In the genomic region with DNA sequence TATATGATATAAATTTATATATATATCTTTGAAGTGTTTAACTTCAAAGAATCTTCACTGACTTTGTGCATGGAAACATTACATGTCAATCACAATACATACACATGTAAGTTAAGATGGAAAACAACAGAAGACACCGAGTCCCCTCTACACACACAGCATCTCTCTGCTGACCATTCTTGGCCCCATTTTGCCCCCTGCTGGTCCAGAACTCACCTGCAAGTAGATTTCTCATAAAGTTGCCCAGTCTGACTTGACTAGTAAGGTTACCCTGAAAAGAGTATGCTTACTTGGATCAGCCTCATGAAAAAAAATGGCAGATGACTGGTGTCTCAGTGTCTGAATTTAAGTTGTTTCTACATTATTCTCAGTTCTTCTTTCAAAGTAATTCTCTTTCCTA, we compare ENCODE assay signal across 20 mouse cellular contexts.
DNase-seq lines count a peak whose midpoint lies in the region; ATAC-seq and TF ChIP-seq lines count a peak whose summit lies in the region.
"Had no signal": no experiment of that assay in that cellular context is flagged by ENCODE, and none has a peak within 500 bp of the region (broad histone marks: within the 10 kb centered on the region; RNA-seq: fewer than 3 reads in every experiment).

No protein-coding gene starts in this region.

- H3K27ac ChIP-seq in thymus, adult 2 months (ENCODE audit: control insufficient read depth, insufficient read depth, low read length) = no peak overlapping the region
- no peak overlapping the region for H3K27ac ChIP-seq in forebrain, embryonic 11.5 days (ENCODE audit: low read depth, low read length)
- H3K27ac ChIP-seq: forebrain, embryonic 12.5 days; heart, embryonic 15.5 days; limb, embryonic 12.5 days; liver, embryonic 13.5 days; neural tube, embryonic 15.5 days had no signal

- 0 out of 2 replicates have a peak, but pooled peaks cover 2% of the 10 kb centered on the region for H3K4me1 ChIP-seq in thymus, adult 2 months (replicated peaks; ENCODE audit: control insufficient read depth, insufficient read depth, low read length)
- H3K4me1 ChIP-seq in forebrain, embryonic 11.5 days (replicated peaks; ENCODE audit: control insufficient read depth, insufficient read depth, low read length) = no peaks in the 10 kb centered on the region
- H3K4me1 ChIP-seq: forebrain, embryonic 12.5 days; heart, embryonic 15.5 days; limb, embryonic 12.5 days; liver, embryonic 13.5 days; neural tube, embryonic 15.5 days had no signal

- WGBS in thymus, adult 2 months = 64% methylated on average over 1 of the region's 1 CpGs
- whole genome bisulfite sequencing in forebrain, embryonic 11.5 days = 86% methylated on average over 1 of the region's 1 CpGs

- H3K4me3 ChIP-seq in thymus, adult 2 months (ENCODE audit: control insufficient read depth, insufficient read depth, low read length) = no peak overlapping the region
- H3K4me3 ChIP-seq in forebrain, embryonic 11.5 days (ENCODE audit: low read depth, low read length) = no peak overlapping the region
- H3K4me3 ChIP-seq: forebrain, embryonic 12.5 days; heart, embryonic 15.5 days; limb, embryonic 12.5 days; liver, embryonic 13.5 days; neural tube, embryonic 15.5 days had no signal

- no peaks in the 10 kb centered on the region for H3K36me3 ChIP-seq in thymus, adult 2 months (ENCODE audit: control insufficient read depth, insufficient read depth, low read length)
- H3K36me3 ChIP-seq in forebrain, embryonic 11.5 days (ENCODE audit: control insufficient read depth, insufficient read depth, low read length) = no peaks in the 10 kb centered on the region
- H3K36me3 ChIP-seq: forebrain, embryonic 12.5 days; heart, embryonic 15.5 days; limb, embryonic 12.5 days; liver, embryonic 13.5 days; neural tube, embryonic 15.5 days had no signal

- ATAC-seq in forebrain, embryonic 11.5 days (replicated peaks; ENCODE audit: low FRiP score) = no peak
- ATAC-seq: hindbrain, embryonic 16.5 days had no signal

- H3K9ac ChIP-seq in forebrain, embryonic 11.5 days (ENCODE audit: low read length) = no peak overlapping the region
- H3K9ac ChIP-seq: forebrain, embryonic 12.5 days; heart, embryonic 15.5 days; limb, embryonic 12.5 days; liver, embryonic 13.5 days; neural tube, embryonic 15.5 days had no signal

- DNase-seq in thymus, adult 2 months = peak; percentile 10
- DNase-seq in thymus, adult 18-20 months = no peak
- peak; percentile 8 for DNase-seq in T-cell, adult 2 months (ENCODE audit: low spot score)
- DNase-seq in naive thymus-derived CD4-positive, alpha-beta T cell, adult 2 months (ENCODE audit: low read depth) = peak; percentile 43
- DNase-seq in thymus, postnatal 4 days = peak; percentile 34
- DNase-seq in retina, embryonic 14.5 days (ENCODE audit: low spot score) = no peak
- no peak for DNase-seq in cerebellum, postnatal 25 days
- no peak for DNase-seq in forebrain, embryonic 11.5 days (ENCODE audit: low spot score)
- DNase-seq: adrenal gland, postnatal 10 days; cerebellum, postnatal 14 days; gastrocnemius, postnatal 25 days; kidney, adult 11 months; liver, embryonic 13.5 days; midbrain, embryonic 14.5 days; right cerebral cortex, postnatal 4 days had no signal

- TF ChIP-seq CTCF in thymus, adult 2 months (IDR thresholded peaks at IDR 0.05; ENCODE audit: borderline replicate concordance, control insufficient read depth, extremely low read depth, insufficient read depth, low read length, poor library complexity) = no peak

- no peak overlapping the region for H3K4me2 ChIP-seq in forebrain, embryonic 11.5 days (ENCODE audit: low read depth, low read length, severe bottlenecking)
- H3K4me2 ChIP-seq: forebrain, embryonic 12.5 days; heart, embryonic 15.5 days; limb, embryonic 12.5 days; liver, embryonic 13.5 days; neural tube, embryonic 15.5 days had no signal

- no peaks in the 10 kb centered on the region; the same call in 1 of the 2 replicates for H3K9me3 ChIP-seq in forebrain, embryonic 11.5 days (ENCODE audit: control insufficient read depth, low read length)
- H3K9me3 ChIP-seq: heart, embryonic 15.5 days; liver, embryonic 13.5 days had no signal

- H3K27me3 ChIP-seq in thymus, adult 2 months (ENCODE audit: control insufficient read depth, insufficient read depth, low read length) = no peaks in the 10 kb centered on the region
- H3K27me3 ChIP-seq in forebrain, embryonic 11.5 days (ENCODE audit: control insufficient read depth, insufficient read depth, low read length) = no peaks in the 10 kb centered on the region
- H3K27me3 ChIP-seq: forebrain, embryonic 12.5 days; heart, embryonic 15.5 days; limb, embryonic 12.5 days; liver, embryonic 13.5 days; neural tube, embryonic 15.5 days had no signal

- no peak for TF ChIP-seq POLR2A in thymus, adult 2 months (IDR thresholded peaks at IDR 0.05; ENCODE audit: control insufficient read depth, extremely low read depth, insufficient read depth, low read length, poor library complexity)

Comparison
In these comparisons a context has a peak if more than half of its experiments do, and no peak if none do; other contexts are left out.
1. DNase-seq: peak in thymus, adult 2 months (single experiment), T-cell, adult 2 months (single experiment), naive thymus-derived CD4-positive, alpha-beta T cell, adult 2 months (single experiment) and thymus, postnatal 4 days (single experiment); none in thymus, adult 18-20 months (0 of 2), retina, embryonic 14.5 days (single experiment), cerebellum, postnatal 25 days (0 of 2) and forebrain, embryonic 11.5 days (single experiment).